Mouse (Mus musculus): ENCODE results near the gene Xbp1.

Gene Xbp1

GRCm38 (mm10) chr11:5575046-5575445, 54.6 kb downstream of the Xbp1 start:
- no peak for DNase-seq

All from cerebellum, adult 9-11 months (tissue).